Mouse (Mus musculus) midbrain, embryonic 16.5 days (tissue): ENCODE measurements around the gene Has3. TPM values are rescaled to one million over a fixed set of nuclear protein-coding genes. Genes with fewer than 3 reads are reported as not detected.
"Not testable (repeated sequence)": the region's sequence is repeated elsewhere in the genome, so short reads cannot be mapped to it uniquely, and the experiment has no call there.

Experiments
- ATAC-seq: fragments of 200-750 bp; cut with Nextera tagmentation; 2 replicates; pipeline ENCODE4 v1.8.0; 2017; ENCODE audit warnings: moderate TSS enrichment
- H3K27ac ChIP-seq: fragments of 300-500 bp; sonication (generic); 2 replicates; pipeline ENCODE4 v1.5.1; 2014; ENCODE audit warnings: mild to moderate bottlenecking, low read length, mixed read lengths
- H3K27me3 ChIP-seq: fragments of 300-500 bp; sonication (generic); 2 replicates; pipeline ENCODE4 v1.6.1; 2014; ENCODE audit warnings: low read depth, low read length, mixed read lengths; ENCODE audit not compliant: control insufficient read depth, insufficient read depth
- H3K36me3 ChIP-seq: fragments of 300-500 bp; sonication (generic); 2 replicates; pipeline ENCODE4 v1.6.1; 2014; ENCODE audit warnings: mild to moderate bottlenecking, low read length, moderate library complexity, mixed read lengths; ENCODE audit not compliant: control insufficient read depth, insufficient read depth
- H3K4me1 ChIP-seq: fragments of 300-500 bp; sonication (generic); 2 replicates; pipeline ENCODE4 v1.6.1; 2014; ENCODE audit warnings: mild to moderate bottlenecking, low read length, mixed read lengths; ENCODE audit not compliant: control insufficient read depth, insufficient read depth
- H3K4me2 ChIP-seq: fragments of 300-500 bp; sonication (generic); 2 replicates; pipeline ENCODE4 v1.6.1; 2014; ENCODE audit warnings: mild to moderate bottlenecking, low read length, mixed read lengths
- H3K4me3 ChIP-seq: fragments of 300-500 bp; sonication (generic); 2 replicates; pipeline ENCODE4 v1.5.1; 2014; ENCODE audit warnings: low read depth, mild to moderate bottlenecking, low read length, moderate library complexity, mixed read lengths
- H3K9ac ChIP-seq: fragments of 300-500 bp; sonication (generic); 2 replicates; pipeline ENCODE4 v1.6.1; 2014; ENCODE audit warnings: low read depth, low read length, mixed read lengths
- H3K9me3 ChIP-seq: fragments of 300-500 bp; sonication (generic); replicated peaks from 2 replicates; pipeline ENCODE4 v1.6.1; 2014; ENCODE audit warnings: mild to moderate bottlenecking, low read length, mixed read lengths; ENCODE audit not compliant: control insufficient read depth, poor library complexity, severe bottlenecking
- WGBS: fragments of 180-500 bp; shearing (Covaris S2); extraction: QIAGEN DNeasy Blood & Tissue Kit; methylation state at CpG from one replicate; pipeline ENCODE4 v1.1.7; 2014; 5-methylcytosine and 5-hydroxymethylcytosine counted together
- polyA plus RNA-seq: library from polyadenylated mRNA; unstranded; fragments of >200 nt; fragmentation: Nextera tagmentation; extraction: Ambion mirVana; gene quantifications from 2 replicates; pipeline ENCODE4 v1.2.1, GENCODE M21; 2015

Has3 gene
- polyA plus RNA-seq, 1 experiment from 2014 or later = 1.2 TPM

GRCm38 (mm10) chr8:106924057-106924456, 54.0 kb downstream of the Has3 start:
- WGBS = 92% methylated on average over 4 of the region's 4 CpGs
- H3K4me2 ChIP-seq = no peak overlapping the region
- no peak overlapping the region for H3K27ac ChIP-seq
- no peaks in the 10 kb centered on the region for H3K9me3 ChIP-seq
- no peaks in the 10 kb centered on the region for H3K27me3 ChIP-seq
- peaks cover 18% of the 10 kb centered on the region for H3K36me3 ChIP-seq
- H3K4me3 ChIP-seq = no peak overlapping the region
- no peak for ATAC-seq
- no peaks in the 10 kb centered on the region for H3K4me1 ChIP-seq
- H3K9ac ChIP-seq = no peak overlapping the region

GRCm38 (mm10) chr8:106924904-106925349, 54.9 kb downstream of the Has3 start:
- ATAC-seq = no peak
- no peaks in the 10 kb centered on the region for H3K4me1 ChIP-seq
- peaks cover 16% of the 10 kb centered on the region for H3K36me3 ChIP-seq
- H3K27me3 ChIP-seq = no peaks in the 10 kb centered on the region
- WGBS = 78% methylated on average over 8 of the region's 8 CpGs
- no peak overlapping the region for H3K4me3 ChIP-seq
- no peak overlapping the region for H3K9ac ChIP-seq
- no peaks in the 10 kb centered on the region for H3K9me3 ChIP-seq
- H3K4me2 ChIP-seq = no peak overlapping the region
- no peak overlapping the region for H3K27ac ChIP-seq

DNA sequence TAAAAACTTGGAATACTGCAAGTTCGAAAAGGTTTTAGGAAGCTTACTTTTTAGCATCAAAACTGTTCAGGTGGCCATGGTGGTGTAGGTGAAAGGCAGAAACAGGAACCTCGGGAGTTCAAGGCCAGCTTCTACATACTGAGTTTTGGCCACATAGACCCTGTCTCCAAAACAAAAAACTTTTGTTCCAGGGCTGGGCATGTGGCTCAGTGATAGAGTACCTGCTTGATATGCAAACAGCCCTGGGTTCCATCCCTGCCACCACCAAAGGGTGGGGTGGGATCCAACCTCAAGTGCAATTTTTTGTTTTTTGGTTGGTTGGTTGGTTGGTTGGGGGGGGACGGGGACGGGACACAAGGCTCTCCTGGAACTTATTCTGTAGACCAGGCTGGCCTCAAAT, 55.4 kb downstream of the Has3 start:
- Histone ChIP-seq H3K27ac (no peak overlapping the region), H3K4me1 (no peaks in the 10 kb centered on the region), H3K4me2 (no peak overlapping the region), H3K4me3 (no peak overlapping the region), H3K9ac (no peak overlapping the region), H3K36me3 (peaks cover 15% of the 10 kb centered on the region), H3K9me3 (no peaks in the 10 kb centered on the region), H3K27me3 (no peaks in the 10 kb centered on the region)
- no peak for ATAC-seq
- WGBS = 90% methylated on average over 4 of the region's 4 CpGs

- H3K4me2 ChIP-seq = no peak overlapping the region
These were observed 57.2 kb downstream of the Has3 start for GRCm38 (mm10) chr8:106927247-106927646.

GRCm38 (mm10) chr8:106928182-106928581, 58.1 kb downstream of the Has3 start:
- ATAC-seq, H3K4me1 ChIP-seq, H3K27ac ChIP-seq, H3K4me3 ChIP-seq, H3K9ac ChIP-seq, H3K9me3 ChIP-seq, H3K36me3 ChIP-seq, H3K27me3 ChIP-seq, H3K4me2 ChIP-seq: not testable (repeated sequence)
- WGBS = 90% methylated on average over 10 of the region's 11 CpGs

More at GRCm38 (mm10) chr8:106927247-106927646, 57.2 kb downstream of the Has3 start:
- WGBS = 51% methylated on average over 4 of the region's 4 CpGs
- no peak overlapping the region for H3K27ac ChIP-seq
- no peaks in the 10 kb centered on the region for H3K9me3 ChIP-seq
- no peak overlapping the region for H3K9ac ChIP-seq
- ATAC-seq = no peak
- peaks cover 2% of the 10 kb centered on the region; the same call in 1 of the 2 replicates for H3K27me3 ChIP-seq
- H3K4me1 ChIP-seq = no peaks in the 10 kb centered on the region
- peaks cover 11% of the 10 kb centered on the region for H3K36me3 ChIP-seq
- H3K4me3 ChIP-seq = no peak overlapping the region

GRCm38 (mm10) chr8:106929155-106929913, 59.3 kb downstream of the Has3 start:
- no peak overlapping the region for H3K4me3 ChIP-seq
- no peaks in the 10 kb centered on the region for H3K9me3 ChIP-seq
- no peak overlapping the region for H3K9ac ChIP-seq
- H3K4me1 ChIP-seq = peaks cover 2% of the 10 kb centered on the region; the same call in 1 of the 2 replicates
- 63% methylated on average over 6 of the region's 6 CpGs for WGBS
- H3K36me3 ChIP-seq = 0 out of 2 replicates have a peak, but pooled peaks cover 5% of the 10 kb centered on the region
- peaks cover 2% of the 10 kb centered on the region; the same call in 1 of the 2 replicates for H3K27me3 ChIP-seq
- H3K27ac ChIP-seq = no peak overlapping the region
- no peak overlapping the region for H3K4me2 ChIP-seq
- ATAC-seq = no peak

- 84% methylated on average over 5 of the region's 5 CpGs for WGBS
- H3K9ac ChIP-seq = no peak overlapping the region
- no peak overlapping the region for H3K4me3 ChIP-seq
- H3K27ac ChIP-seq = no peak overlapping the region
- no peaks in the 10 kb centered on the region for H3K9me3 ChIP-seq
- ATAC-seq = no peak
- H3K36me3 ChIP-seq = no peaks in the 10 kb centered on the region
- peaks cover 2% of the 10 kb centered on the region; the same call in 1 of the 2 replicates for H3K27me3 ChIP-seq
- no peak overlapping the region for H3K4me2 ChIP-seq
- H3K4me1 ChIP-seq = peaks cover 2% of the 10 kb centered on the region; the same call in 1 of the 2 replicates
These were observed 59.9 kb downstream of the Has3 start for GRCm38 (mm10) chr8:106929921-106930320.

DNA sequence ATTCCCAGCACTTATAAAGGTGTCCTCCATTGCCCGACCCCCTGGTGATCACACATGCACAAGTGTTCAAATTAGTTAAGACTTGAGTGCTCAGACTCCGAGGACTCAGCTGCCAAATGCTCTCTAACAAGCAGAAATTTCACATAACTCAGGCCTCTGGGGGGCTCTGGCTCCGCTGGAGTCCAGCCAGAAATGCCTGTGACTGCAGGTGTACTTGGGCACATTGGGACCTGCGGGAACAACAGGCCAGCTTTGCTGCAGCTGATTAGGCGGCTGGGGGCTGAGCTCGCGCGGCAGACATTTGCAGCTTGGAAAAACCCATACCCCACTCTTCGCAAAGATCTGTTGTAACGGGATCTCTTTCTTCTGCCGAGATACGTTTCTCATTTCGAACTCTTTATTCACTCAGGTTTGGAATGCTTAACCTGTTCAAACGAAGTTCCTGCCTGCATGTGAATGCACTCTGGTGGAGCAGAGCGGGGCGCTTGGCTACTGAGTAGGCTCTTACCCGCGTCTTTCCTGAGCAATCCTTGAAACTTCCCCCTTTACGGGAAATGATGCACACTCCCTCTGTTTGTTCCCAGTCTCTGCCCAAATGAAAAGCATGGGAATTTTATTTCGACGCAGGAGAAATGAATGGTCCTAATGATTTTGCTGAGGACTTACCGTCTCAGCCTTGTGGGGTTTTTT, 62.5 kb downstream of the Has3 start:
- Histone ChIP-seq H3K4me1 (peaks cover 7% of the 10 kb centered on the region), H3K27me3 (peaks cover 2% of the 10 kb centered on the region; the same call in 1 of the 2 replicates), H3K9ac (no peak overlapping the region), H3K36me3 (no peaks in the 10 kb centered on the region), H3K4me3 (peak overlapping the region; percentile 0; the same call in 1 of the 2 replicates), H3K4me2 (peak overlapping the region; percentile 47), H3K9me3 (no peaks in the 10 kb centered on the region), H3K27ac (no peak overlapping the region)
- no peak for ATAC-seq
- 14% methylated on average over 22 of the region's 22 CpGs for WGBS
